Mouse (Mus musculus) liver, adult 2 months (tissue): Measurements from ENCODE around the gene Pms2.

Source experiments
- CTCF ChIP-seq: fragments of 200-500 bp; IDR thresholded peaks from 2 replicates; pipeline ENCODE4 v1.5.1; 2011; ENCODE audit warnings: low read depth, low read length, control low read depth
- POLR2A ChIP-seq: fragments of 200-500 bp; IDR thresholded peaks from 2 replicates; pipeline ENCODE4 v1.6.1; 2011; ENCODE audit warnings: low read length, control low read depth; ENCODE audit not compliant: insufficient read depth; ENCODE audit errors: extremely low read depth

- TF ChIP-seq POLR2A (no peak), CTCF (no peak)
Observed at GRCm38 (mm10) chr5:143903813-143904212, 6.0 kb upstream of the Pms2 start.
